Mouse (Mus musculus) neural tube, embryonic 12.5 days (tissue): Measurements from ENCODE around the gene Mylk. TPM values are rescaled to one million over a fixed set of nuclear protein-coding genes. Genes with fewer than 3 reads are reported as not detected.
A peak's percentile ranks its signal among the peaks of the same experiment; 100 is the strongest.

ENCODE experiments used
- ATAC-seq: fragments of 200-750 bp; cut with Nextera tagmentation; 2 replicates; pipeline ENCODE4 v1.8.0; 2017; ENCODE audit warnings: low read depth, mild to moderate bottlenecking, moderate TSS enrichment, moderate library complexity; ENCODE audit not compliant: low FRiP score
- H3K27ac ChIP-seq: fragments of 300-500 bp; sonication (generic); 2 replicates; pipeline ENCODE4 v1.5.1; 2016
- H3K27me3 ChIP-seq: fragments of 300-500 bp; sonication (generic); replicated peaks from 2 replicates; pipeline ENCODE4 v1.6.1; 2016; ENCODE audit warnings: mild to moderate bottlenecking
- H3K36me3 ChIP-seq: fragments of 300-500 bp; sonication (generic); 2 replicates; pipeline ENCODE4 v1.6.1; 2016; ENCODE audit warnings: mild to moderate bottlenecking
- H3K4me1 ChIP-seq: fragments of 300-500 bp; sonication (generic); 2 replicates; pipeline ENCODE4 v1.6.1; 2016
- H3K4me2 ChIP-seq: fragments of 300-500 bp; sonication (generic); replicated peaks from 2 replicates; pipeline ENCODE4 v1.6.1; 2016; ENCODE audit warnings: mild to moderate bottlenecking
- H3K4me3 ChIP-seq: fragments of 300-500 bp; sonication (generic); 2 replicates; pipeline ENCODE4 v1.5.1; 2016
- H3K9ac ChIP-seq: fragments of 300-500 bp; sonication (generic); 2 replicates; pipeline ENCODE4 v1.6.1; 2016; ENCODE audit warnings: mild to moderate bottlenecking
- H3K9me3 ChIP-seq: fragments of 300-500 bp; sonication (generic); 2 replicates; pipeline ENCODE4 v1.6.1; 2016; ENCODE audit warnings: mild to moderate bottlenecking
- WGBS: fragments of 180-500 bp; shearing (Covaris S2); methylation state at CpG from one replicate; pipeline ENCODE4 v1.1.7; 2016; 5-methylcytosine and 5-hydroxymethylcytosine counted together
- polyA plus RNA-seq: library from polyadenylated mRNA; unstranded; fragments of >200 nt; fragmentation: Nextera tagmentation; extraction: Ambion mirVana; gene quantifications from 2 replicates; pipeline ENCODE4 v1.2.1, GENCODE M21; 2016

Mylk gene
- polyA plus RNA-seq, 1 experiment from 2014 or later, result 5.1 TPM

DNA sequence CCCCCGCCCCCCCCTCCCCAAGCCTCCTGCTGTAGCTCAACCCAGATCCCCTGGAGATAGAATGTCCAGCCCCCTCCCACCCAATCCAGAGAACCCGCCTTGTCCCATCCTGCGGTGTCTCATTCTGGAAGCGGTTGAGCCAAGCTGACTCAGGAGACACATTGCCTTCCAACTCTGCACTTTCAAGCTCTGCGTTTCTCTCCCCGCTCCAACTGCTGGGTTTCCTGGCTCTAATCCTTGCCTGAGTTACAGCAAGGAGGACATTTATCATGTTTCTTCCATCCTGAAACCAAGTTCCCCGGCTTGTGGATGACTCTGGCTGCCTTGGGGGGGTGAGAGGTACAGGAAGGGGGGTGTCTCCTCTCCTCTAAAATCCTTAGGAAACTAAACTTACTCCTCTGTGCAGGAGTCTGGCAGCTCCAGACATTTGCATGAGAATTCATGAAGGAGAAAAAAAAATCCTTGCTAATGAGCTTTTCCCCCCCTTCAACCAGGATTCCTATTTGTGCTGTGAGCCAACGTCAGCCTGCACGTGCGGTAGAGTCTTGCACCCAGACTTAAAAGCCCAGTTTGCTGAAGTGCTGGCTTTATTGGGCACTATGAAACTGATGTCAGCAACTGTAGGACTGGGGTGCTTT, 256.0 kb downstream of the Mylk start:
- ATAC-seq, result no peak
- Histone ChIP-seq H3K27me3 (peaks cover 9% of the 10 kb centered on the region; the same call in 1 of the 2 replicates), H3K9ac (peak overlapping the region; percentile 18; the same call in 1 of the 2 replicates), H3K9me3 (no peaks in the 10 kb centered on the region), H3K4me1 (peaks cover 9% of the 10 kb centered on the region), H3K4me3 (no peak overlapping the region), H3K27ac (no peak overlapping the region), H3K36me3 (no peaks in the 10 kb centered on the region), H3K4me2 (peak overlapping the region; percentile 44)
- 2% methylated on average over 10 of the region's 10 CpGs for WGBS

DNA sequence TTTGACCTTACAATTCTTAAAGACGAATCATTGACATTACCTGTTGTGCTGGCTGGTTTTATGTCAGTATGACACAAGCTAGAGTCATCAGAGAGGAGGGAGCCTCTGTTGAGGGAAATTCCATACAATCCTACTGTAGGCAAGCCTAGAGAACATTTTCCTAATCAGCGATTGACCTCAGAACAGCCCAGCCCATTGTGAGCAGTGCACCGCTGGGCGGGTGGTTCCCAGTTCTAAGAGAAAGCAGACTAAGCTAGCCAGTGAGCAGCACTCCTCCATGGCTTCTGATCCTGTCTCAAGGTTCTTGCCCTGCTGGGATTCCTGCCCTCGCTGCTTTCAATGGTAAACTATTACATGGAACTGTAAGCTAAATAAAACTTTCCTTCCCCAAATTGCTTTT, 259.3 kb downstream of the Mylk start:
- Histone ChIP-seq H3K4me3 (no peak overlapping the region), H3K27me3 (peaks cover 9% of the 10 kb centered on the region; the same call in 1 of the 2 replicates), H3K4me2 (no peak overlapping the region), H3K4me1 (peaks cover 7% of the 10 kb centered on the region), H3K9me3 (no peaks in the 10 kb centered on the region), H3K36me3 (no peaks in the 10 kb centered on the region), H3K9ac (no peak overlapping the region), H3K27ac (no peak overlapping the region)
- WGBS, result 86% methylated on average over 5 of the region's 5 CpGs
- ATAC-seq, result no peak

DNA sequence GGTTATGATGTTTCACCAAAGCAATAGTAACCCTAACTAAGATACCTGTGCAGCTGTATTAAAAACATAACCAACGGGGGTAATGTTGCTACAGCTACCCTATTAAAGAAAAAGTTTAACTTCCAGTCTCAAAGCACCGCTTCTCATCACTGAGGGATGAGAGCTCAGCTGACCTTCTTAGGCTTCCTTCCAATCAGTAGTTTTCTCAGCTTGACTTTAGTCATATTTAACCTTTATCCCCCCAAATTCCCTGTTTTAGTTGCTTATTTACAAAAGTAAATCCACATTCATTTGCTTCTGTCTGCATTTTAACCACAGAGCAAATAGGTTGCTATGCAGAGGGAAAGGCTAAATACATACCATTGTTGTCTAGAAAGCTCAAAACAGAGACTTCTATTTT, 259.7 kb downstream of the Mylk start:
- no peak overlapping the region for H3K4me2 ChIP-seq
- H3K4me1 ChIP-seq, result peaks cover 7% of the 10 kb centered on the region
- peaks cover 9% of the 10 kb centered on the region; the same call in 1 of the 2 replicates for H3K27me3 ChIP-seq
- no peaks in the 10 kb centered on the region for H3K36me3 ChIP-seq
- H3K27ac ChIP-seq, result no peak overlapping the region
- no peak overlapping the region for H3K9ac ChIP-seq
- ATAC-seq, result no peak
- no peaks in the 10 kb centered on the region for H3K9me3 ChIP-seq
- no peak overlapping the region for H3K4me3 ChIP-seq
- 88% methylated on average over 2 of the region's 2 CpGs for WGBS

DNA sequence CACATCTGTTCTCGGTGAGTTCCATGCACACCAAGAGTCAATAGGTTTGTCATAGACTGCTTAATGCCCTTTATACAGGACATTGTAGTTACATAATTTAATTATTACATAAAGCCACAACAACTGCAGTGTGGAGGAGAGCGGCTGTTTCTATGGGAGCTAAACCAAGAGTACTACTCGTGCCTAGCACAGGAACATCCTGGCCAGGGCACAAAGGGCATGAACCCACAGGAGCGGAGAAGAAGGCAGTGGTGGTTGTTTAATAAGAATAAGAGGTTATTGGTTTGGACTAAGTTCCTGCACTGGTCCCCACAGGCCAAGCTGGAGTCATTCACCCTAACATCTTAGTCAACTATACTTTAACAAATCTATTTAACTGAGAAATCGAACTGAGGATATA, 261.2 kb downstream of the Mylk start:
- no peak overlapping the region for H3K9ac ChIP-seq
- peaks cover 1% of the 10 kb centered on the region for H3K4me1 ChIP-seq
- no peak overlapping the region for H3K4me2 ChIP-seq
- H3K27ac ChIP-seq, result no peak overlapping the region
- H3K36me3 ChIP-seq, result no peaks in the 10 kb centered on the region
- no peak for ATAC-seq
- 89% methylated on average over 5 of the region's 5 CpGs for WGBS
- peaks cover 3% of the 10 kb centered on the region; the same call in 1 of the 2 replicates for H3K27me3 ChIP-seq
- no peaks in the 10 kb centered on the region for H3K9me3 ChIP-seq
- no peak overlapping the region for H3K4me3 ChIP-seq

DNA sequence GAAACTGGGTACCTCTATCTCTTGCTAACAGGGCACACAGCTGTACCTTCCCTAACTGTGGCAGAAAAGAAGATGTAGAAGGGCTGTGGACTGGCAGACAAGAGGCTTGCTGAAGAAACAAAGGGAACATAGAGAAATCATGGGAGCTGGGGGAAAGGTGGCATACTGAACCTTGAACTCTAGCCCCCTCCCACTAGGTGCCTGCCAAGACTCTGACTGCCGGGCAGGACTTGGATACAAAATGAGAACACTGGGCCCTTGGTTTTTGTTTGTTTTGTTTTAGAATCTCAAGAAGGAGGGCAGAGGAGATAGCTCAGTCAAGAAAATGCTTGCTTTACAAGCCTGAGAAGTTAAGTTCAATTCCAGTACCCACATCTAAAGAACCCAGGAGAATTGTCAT, 262.4 kb downstream of the Mylk start:
- H3K9ac ChIP-seq, result no peak overlapping the region
- H3K27me3 ChIP-seq, result no peaks in the 10 kb centered on the region
- H3K36me3 ChIP-seq, result no peaks in the 10 kb centered on the region
- no peaks in the 10 kb centered on the region for H3K4me1 ChIP-seq
- H3K4me3 ChIP-seq, result no peak overlapping the region
- H3K4me2 ChIP-seq, result no peak overlapping the region
- no peak overlapping the region for H3K27ac ChIP-seq
- no peaks in the 10 kb centered on the region for H3K9me3 ChIP-seq
- 68% methylated on average over 1 of the region's 1 CpGs for WGBS
- no peak for ATAC-seq

DNA sequence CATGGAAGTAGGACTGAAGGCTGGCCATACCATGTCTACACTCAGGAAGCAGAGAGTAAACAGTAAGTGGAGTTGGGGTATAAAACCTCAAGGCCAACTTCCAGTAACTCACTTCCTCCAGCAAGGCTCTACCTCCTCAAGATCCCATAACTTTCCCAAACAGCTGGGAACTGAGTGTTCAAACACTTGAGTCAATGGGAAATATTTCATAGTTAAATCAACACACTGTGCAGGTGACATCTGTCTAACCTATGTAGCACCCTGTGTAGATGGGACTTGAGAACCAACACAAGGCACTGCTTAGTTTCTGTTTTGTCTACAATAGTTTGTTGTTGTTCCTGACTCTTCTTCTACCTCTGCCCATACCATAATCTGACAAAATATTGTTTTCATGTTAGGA, 263.4 kb downstream of the Mylk start:
- no peak overlapping the region for H3K4me3 ChIP-seq
- no peak overlapping the region for H3K4me2 ChIP-seq
- no peak overlapping the region for H3K27ac ChIP-seq
- H3K9me3 ChIP-seq, result no peaks in the 10 kb centered on the region
- no peak for ATAC-seq
- H3K36me3 ChIP-seq, result no peaks in the 10 kb centered on the region
- H3K9ac ChIP-seq, result no peak overlapping the region
- no peaks in the 10 kb centered on the region for H3K27me3 ChIP-seq
- no peaks in the 10 kb centered on the region for H3K4me1 ChIP-seq

DNA sequence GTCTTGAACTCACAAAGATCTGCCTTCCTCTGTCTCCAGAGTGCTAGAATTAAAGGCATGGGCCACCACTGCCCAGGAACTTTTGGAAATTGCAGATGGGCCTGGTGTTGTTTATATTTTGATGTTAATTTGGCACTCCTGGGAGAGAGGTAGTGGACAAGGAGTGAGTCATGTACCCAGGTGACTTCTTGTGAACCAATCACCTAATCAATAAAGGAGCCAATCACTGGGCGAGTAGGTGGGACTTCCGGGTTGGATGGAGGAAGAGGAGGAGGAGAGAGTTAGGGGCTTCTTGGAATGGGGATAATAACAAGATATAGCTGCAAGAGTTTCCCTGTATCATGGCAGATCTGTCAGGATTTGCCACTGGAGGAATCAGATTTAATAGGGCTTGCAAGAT, 268.5 kb downstream of the Mylk start:
- H3K9ac ChIP-seq, result no peak overlapping the region
- no peak for ATAC-seq
- H3K27me3 ChIP-seq, result no peaks in the 10 kb centered on the region
- H3K27ac ChIP-seq, result no peak overlapping the region
- H3K4me2 ChIP-seq, result no peak overlapping the region
- H3K9me3 ChIP-seq, result no peaks in the 10 kb centered on the region
- no peaks in the 10 kb centered on the region for H3K36me3 ChIP-seq
- H3K4me3 ChIP-seq, result no peak overlapping the region
- WGBS, result 86% methylated on average over 2 of the region's 2 CpGs
- no peaks in the 10 kb centered on the region for H3K4me1 ChIP-seq

DNA sequence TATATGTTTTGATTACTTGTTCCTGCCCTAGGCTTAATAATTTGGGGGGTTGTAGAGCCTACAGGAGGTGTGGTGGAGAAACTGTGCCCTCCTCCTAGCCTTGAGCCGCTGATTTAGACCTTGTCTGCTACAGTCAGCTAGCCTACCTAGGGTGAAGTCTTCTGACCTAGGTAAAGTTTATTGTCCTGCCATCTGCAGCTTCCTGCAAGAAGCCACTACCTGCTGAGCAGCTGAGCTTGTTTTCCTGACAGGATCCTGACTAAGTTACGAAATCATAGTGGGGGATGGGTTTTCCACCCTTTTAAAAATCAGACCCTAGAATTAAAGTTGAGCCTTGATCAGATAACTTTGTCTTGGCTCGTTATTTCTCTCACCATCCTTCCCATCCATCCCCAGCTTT, 271.5 kb downstream of the Mylk start:
- Histone ChIP-seq H3K4me3 (no peak overlapping the region), H3K9me3 (no peaks in the 10 kb centered on the region), H3K4me2 (no peak overlapping the region), H3K9ac (no peak overlapping the region), H3K27me3 (peaks cover 3% of the 10 kb centered on the region; the same call in 1 of the 2 replicates), H3K36me3 (no peaks in the 10 kb centered on the region), H3K27ac (no peak overlapping the region), H3K4me1 (no peaks in the 10 kb centered on the region)
- ATAC-seq, result no peak
- 73% methylated on average over 3 of the region's 3 CpGs for WGBS

DNA sequence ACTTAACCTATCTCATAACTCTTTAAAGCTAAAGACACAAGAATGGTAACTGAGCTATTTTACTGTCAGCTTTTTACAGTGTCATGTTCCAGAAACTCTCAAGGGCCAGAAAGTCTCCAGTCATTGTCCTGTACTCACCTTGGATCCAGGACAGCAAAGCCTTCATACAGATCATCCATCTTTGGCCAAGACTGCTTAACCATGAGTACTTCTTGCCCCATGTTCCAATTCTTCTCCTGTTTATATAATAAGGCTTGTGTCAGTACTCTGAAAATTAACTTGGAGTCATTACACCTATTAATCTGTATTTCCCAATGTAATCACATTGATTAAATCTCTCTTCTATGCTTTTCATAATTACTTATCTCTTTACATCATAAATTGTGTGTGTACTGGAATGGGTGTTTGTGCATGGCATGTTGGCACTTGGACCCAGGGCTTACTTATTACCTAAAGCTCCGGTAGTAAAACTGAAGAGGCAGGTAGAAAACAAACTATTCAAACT, 273.5 kb downstream of the Mylk start:
- 81% methylated on average over 1 of the region's 1 CpGs for WGBS
- no peak overlapping the region for H3K4me2 ChIP-seq
- ATAC-seq, result no peak
- H3K9me3 ChIP-seq, result no peaks in the 10 kb centered on the region
- no peaks in the 10 kb centered on the region for H3K36me3 ChIP-seq
- 0 out of 2 replicates have a peak, but pooled peaks cover 2% of the 10 kb centered on the region for H3K4me1 ChIP-seq
- H3K4me3 ChIP-seq, result no peak overlapping the region
- peaks cover 3% of the 10 kb centered on the region; the same call in 1 of the 2 replicates for H3K27me3 ChIP-seq
- H3K27ac ChIP-seq, result no peak overlapping the region
- H3K9ac ChIP-seq, result no peak overlapping the region

DNA sequence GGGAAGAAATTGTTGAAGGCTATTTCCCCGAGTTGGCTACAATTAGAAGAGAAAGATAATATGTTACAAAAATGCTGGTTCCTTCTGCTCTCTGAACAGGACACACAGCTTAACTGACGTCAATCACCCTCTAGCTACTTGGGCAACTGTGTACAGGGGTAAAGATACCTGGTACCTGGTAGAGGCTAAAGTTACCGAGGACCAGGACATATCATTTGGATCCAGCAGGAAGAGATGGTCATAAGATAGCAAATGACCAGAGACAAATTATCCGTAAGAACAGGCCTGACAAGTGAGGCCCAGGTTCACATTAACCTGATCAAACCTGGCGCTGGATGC, 276.9 kb downstream of the Mylk start:
- 59% methylated on average over 5 of the region's 5 CpGs for WGBS
- 0 out of 2 replicates have a peak, but pooled peaks cover 2% of the 10 kb centered on the region for H3K4me1 ChIP-seq
- no peak overlapping the region for H3K27ac ChIP-seq
- peaks cover 3% of the 10 kb centered on the region; the same call in 1 of the 2 replicates for H3K27me3 ChIP-seq
- ATAC-seq, result no peak
- H3K9ac ChIP-seq, result no peak overlapping the region
- H3K4me3 ChIP-seq, result peak overlapping the region; percentile 81; the same call in 1 of the 2 replicates
- peak overlapping the region; percentile 68 for H3K4me2 ChIP-seq
- H3K9me3 ChIP-seq, result no peaks in the 10 kb centered on the region
- H3K36me3 ChIP-seq, result peaks cover 3% of the 10 kb centered on the region

DNA sequence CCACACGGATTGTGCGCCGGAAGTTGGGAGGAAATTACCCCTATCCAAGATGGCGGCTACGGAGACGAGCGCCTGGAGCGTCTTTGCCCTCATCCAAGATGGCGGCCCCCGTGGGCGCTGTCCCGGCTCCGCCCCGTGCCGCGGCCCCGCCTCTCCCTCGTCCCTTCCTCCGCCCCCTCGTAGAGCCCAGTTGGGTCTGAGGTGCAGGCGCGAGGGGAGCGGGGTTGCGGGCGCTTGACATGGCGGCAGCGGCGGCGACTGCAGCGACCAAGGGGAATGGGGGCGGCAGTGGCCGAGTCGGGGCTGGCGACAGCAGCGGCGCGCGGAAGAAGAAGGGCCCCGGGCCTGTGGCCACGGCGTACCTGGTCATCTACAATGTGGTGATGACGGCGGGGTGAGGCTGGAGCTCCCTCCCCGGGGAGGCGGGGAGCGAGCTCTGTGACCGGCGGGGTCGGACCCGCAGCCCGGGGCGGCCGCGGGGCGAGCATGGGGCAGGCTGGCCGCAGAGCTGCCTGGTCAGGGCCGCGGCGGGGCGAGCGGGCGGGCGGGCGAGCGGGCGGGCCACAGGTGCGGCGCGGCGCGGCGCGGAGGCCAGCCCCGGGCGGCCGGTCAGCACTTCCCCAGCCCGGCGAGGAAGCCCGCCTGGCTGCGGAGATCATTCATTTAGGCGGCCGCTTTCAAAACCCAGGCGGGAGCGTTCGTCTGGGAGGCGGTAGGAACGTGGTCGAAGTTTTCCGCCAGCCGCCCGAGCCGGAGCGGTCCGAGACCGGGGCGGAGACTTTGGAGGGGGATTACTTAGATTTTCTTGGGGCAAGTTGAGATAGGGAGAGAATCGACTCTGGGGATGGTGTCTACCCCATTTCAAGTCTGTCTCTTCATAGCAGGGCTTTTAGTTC, 277.5 kb downstream of the Mylk start, which contains the start of gene Hacd2:
Gene Hacd2 (plus strand): TSS at position 187 of the 896 bp plus-strand sequence.
- peak within 1 kb of the TSS; percentile 68 for H3K4me2 ChIP-seq
- H3K4me3 ChIP-seq, result peak within 1 kb of the TSS; percentile 81
- H3K36me3 ChIP-seq, result peaks cover 3% of the 10 kb centered on the region
- H3K27me3 ChIP-seq, result peaks cover 3% of the 10 kb centered on the region; the same call in 1 of the 2 replicates
- peak; percentile 99 for ATAC-seq
- under 1% methylated on average over 91 of the region's 97 CpGs for WGBS
- H3K4me1 ChIP-seq, result 0 out of 2 replicates have a peak, but pooled peaks cover 2% of the 10 kb centered on the region
- no peaks in the 10 kb centered on the region for H3K9me3 ChIP-seq
- peak within 1 kb of the TSS; percentile 57 for H3K27ac ChIP-seq
- peak within 1 kb of the TSS; percentile 78 for H3K9ac ChIP-seq

DNA sequence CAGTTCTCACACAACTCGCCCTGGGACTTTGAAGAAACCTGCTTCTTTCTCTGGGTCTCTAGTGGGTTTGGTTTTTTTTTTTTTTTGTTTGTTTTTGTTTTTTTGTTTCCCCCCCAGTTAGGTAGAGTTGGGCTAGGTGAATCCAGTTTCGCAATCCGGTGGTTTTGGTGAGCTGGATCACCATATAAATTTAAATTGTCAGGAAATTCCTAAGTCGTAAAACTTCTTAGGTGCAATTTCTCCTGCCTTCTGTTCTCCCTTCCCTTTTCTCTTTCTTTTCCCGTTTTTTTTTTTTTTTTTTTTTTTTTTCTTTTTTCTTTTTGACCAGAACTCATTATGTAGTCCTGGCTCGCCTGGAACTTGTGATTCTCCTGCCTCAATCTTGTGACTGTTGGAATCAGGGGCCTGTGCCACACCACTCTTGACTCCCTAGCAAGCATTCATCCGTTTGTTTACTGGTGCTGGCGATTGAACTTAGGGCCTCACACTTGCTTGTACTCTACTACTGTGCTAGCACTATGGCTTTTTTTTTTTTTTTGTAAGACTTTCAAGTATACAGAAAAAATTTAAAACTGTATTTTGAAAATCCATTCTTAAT, 278.2 kb downstream of the Mylk start:
- Histone ChIP-seq H3K9ac (peak overlapping the region; percentile 78; the same call in 1 of the 2 replicates), H3K4me3 (peak overlapping the region; percentile 81), H3K4me2 (peak overlapping the region; percentile 68), H3K27ac (no peak overlapping the region), H3K27me3 (peaks cover 3% of the 10 kb centered on the region; the same call in 1 of the 2 replicates), H3K36me3 (peaks cover 3% of the 10 kb centered on the region), H3K4me1 (0 out of 2 replicates have a peak, but pooled peaks cover 2% of the 10 kb centered on the region), H3K9me3 (no peaks in the 10 kb centered on the region)
- WGBS, result 1% methylated on average over 8 of the region's 8 CpGs
- ATAC-seq, result no peak
